Mouse (Mus musculus): ENCODE data around the gene Aim2. TPM values are rescaled to one million over a fixed set of nuclear protein-coding genes. Genes with fewer than 3 reads are reported as not detected.
A peak's percentile ranks its signal among the peaks of the same experiment; 100 is the strongest.

Gene Aim2
- total RNA-seq, 2 experiments from 2014 or later = 59.1 to 80.6 TPM

DNA sequence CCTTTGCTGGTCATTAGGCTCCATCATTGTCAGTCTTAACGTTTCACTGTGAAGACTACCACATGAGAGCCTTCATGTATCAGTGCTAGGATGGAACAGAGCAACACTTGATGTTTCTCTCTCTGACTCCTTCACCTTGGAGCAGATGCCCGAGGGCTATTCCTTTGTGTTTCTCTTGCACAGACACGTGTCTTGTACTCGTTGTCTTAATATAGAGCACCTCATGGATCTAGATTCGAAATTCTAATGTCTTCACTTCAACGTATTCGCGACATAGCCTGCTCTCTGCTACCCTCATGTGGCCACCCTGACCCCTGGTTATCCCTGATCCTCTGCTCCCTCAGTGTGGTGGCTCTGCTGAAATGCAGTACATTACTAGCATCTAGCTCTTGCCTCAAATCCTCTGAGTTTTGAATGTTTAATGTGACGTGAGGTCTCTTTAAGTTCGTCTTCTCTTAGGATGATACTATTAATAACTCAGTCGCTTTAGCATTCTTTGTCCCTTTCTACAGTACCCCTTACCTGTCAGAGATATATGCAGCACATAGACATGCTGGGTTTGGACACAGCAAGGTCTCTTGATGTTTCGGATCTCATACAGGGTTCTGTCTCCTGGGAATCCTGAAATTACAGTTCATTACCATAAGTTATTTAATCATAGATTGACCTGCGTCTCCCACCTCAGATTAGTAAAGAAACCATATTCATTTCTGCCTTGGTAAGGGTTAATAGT lies 26.9 kb downstream of the Aim2 start:
- peak; percentile 86 for ATAC-seq (replicated peaks; ENCODE audit: poor library complexity, severe bottlenecking)

DNA sequence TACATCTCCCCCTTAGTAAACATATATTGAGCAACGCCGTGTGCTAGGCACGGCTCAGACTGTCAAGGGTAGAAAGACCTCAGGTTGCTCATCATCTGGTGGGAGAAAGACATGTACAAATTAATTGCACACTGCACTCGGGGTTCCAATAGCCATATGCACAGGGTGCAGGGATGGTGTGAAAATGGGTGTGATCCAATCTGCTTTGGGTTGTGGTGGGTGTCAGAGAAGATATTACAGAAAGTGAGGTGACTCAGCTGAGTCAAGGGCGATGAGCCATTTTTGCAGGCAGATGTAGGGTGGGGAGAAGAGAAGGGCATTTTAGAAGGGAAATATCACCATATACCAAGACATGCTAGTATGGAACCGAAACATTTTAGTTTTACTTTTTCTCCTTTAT lies 30.8 kb downstream of the Aim2 start:
- no peak for ATAC-seq (replicated peaks; ENCODE audit: poor library complexity, severe bottlenecking)

DNA sequence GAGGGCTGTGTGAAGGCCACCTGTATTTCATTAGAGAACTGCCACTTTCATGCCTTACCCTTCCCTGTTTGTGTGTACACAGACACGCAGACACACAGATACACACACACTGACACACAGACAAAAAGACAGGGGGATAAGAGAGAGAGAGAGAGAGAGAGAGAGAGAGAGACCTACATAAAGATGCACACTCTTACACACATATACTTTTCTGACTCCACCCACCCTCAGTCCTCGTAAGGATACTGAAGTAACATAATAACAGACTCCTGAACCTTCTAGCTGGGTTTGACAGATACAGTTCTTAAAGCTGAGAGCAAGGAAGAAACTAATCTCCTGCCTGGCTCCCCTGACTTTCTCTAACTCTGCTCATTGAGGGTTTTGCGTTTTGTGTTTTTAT lies 38.8 kb downstream of the Aim2 start:
- no peak for ATAC-seq (replicated peaks; ENCODE audit: poor library complexity, severe bottlenecking)

DNA sequence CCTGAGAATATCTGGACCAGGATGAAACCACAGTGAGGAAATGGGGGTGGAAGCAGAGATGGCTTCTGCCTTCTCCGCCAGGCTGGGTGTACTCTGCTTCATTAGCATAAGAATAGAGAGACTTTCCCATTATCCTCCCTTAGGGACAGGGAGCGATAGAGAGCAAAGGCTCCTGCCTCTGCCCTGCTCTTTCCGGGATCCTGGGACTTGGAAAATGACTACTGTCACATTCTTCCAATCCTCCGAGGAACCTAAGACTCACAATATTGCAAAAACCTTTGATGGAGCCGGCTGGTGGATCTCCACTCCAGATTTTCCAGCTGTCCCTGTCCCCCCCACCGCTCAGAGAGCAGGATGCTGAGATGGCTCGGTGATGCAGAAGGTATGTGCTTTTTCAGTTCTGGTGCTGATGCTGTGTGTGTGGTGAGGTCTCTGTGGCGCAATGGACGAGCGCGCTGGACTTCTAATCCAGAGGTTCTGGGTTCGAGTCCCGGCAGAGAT lies 39.3 kb downstream of the Aim2 start:
- ATAC-seq (replicated peaks; ENCODE audit: poor library complexity, severe bottlenecking) = no peak

DNA sequence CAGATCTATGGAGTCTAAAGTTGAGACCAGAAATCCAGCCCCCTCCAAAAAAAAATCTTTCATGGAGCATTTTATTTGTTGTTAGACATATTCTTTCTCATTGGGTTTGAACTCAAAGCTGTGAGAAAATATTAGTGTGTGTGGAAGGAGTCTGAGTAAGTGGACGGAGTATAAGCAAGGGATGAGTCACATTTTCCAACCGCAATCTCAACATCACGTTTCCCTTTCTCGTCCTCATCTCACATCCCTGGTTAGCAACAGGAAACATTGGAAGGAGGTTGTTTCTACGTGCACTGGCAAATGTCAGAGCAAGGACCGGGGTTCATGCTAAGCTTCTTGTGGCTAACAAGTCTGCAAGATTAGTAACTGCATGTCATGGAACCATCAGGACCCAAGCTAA lies 41.1 kb downstream of the Aim2 start:
- ATAC-seq (replicated peaks; ENCODE audit: poor library complexity, severe bottlenecking) = peak; percentile 37

DNA sequence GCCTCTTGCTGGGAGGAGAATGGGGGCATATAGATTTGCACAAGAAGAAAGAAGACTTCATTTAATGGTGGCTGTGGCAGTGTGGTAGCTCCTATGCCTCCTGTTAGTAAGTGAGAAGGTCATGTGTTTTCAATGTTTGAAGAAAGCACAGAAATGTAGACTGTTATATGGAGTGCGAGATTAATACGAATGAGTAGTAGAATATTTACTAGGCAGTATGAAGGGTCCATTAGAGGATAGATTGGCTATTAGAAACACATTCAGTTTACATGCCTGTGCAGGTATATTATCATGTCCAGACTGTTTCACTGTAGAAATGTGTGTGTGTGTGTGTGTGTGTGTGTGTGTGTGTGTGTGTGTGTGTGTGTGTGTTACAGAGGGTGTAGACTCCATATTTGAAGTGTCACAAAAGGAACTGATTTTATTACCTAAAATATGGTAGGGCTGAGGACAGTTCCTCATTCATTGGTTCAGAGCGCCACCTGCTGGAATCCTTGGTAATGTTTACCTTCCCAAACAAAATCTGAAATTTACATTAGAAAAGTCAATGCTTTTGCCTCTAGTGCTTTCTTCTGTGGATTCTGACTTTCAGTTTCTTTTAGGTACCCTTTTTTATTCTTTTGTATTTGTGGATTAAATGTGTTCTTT lies 47.8 kb downstream of the Aim2 start:
- ATAC-seq (replicated peaks; ENCODE audit: poor library complexity, severe bottlenecking) = peak; percentile 75

DNA sequence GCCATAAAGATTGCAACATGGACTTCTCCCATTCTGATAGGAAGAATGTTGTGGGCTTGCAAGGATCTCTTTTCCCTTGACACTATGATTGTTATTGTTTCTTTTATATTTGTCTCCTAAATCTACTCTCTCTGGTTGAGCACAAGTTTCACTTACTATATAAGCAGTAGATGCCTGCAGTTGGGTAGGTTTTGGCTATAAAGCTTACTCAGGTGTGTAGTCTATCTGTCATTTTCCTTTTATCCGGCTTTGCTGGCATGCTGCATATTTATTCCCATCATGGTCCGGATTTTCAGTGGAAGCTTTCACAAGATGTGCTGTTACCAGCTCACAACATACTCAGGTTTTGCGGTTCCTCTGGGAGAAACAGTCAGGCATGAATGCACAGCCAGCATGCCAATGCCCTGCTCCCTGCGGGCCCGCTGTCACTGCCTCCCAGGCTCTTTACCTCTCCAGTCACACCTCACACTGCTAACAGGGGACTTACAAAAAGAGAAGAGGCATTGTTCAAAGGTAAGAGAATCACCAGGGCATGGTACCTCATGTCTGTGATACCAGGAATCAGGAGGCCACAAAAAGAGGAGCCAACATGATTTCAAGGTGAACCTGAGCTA lies 54.1 kb downstream of the Aim2 start:
- no peak for ATAC-seq (replicated peaks; ENCODE audit: poor library complexity, severe bottlenecking)

DNA sequence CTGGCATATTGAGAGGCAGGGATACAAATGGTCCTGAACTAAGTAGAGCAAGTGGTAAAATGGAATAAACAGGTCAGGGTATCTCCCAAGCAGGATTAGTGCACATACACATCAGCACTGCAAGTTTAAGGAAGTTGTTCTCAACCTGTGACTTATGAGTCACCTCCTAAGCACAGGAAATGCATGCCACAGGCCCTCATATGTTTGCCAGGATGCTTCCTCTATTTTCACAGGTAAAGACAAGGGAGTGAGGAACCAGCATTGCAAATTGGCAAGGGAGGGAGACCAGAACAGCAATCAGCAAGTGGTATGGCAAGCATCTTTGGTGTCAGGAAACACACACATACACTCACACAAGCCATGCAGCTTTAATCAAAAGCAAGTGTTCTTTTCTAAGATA lies 58.4 kb downstream of the Aim2 start:
- ATAC-seq (replicated peaks; ENCODE audit: poor library complexity, severe bottlenecking) = peak; percentile 96

DNA sequence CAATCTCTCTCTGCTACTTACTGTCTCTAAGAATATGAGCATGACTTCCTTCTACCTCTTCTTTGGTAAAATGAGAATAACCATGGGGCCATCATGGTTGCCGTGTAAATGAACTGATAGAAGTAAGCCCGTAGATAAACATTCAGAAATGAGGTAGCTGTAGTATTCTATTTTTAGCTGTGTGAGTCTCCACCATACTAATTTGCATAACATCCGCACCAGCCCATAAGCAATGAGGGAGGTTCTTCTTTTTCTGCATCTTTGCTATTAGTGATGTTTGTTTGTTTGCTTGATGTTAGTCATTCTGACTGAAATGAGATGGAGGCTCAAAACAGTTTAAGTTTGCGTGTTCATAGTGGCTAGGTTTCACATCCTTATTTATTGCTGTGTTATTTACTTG lies 61.2 kb downstream of the Aim2 start:
- peak; percentile 69 for ATAC-seq (replicated peaks; ENCODE audit: poor library complexity, severe bottlenecking)

DNA sequence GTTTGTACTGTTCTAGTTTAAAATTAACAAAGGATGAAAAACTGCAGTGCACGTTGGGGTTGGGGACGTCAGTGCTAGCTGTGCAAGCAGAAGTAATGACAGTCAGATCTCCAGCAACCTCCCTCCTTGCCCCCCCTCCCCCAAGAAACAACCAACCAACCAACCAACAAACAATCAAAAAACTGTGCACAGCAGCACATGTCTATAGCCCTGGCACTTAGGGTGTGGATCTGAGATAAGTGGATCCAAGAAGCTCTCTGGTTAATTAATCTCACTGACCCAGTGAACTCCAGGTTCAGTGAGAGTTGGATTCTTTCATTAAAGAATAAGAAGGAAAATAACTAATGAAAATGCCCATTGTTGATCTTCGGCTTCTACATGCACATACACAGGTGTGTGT lies 64.0 kb downstream of the Aim2 start:
- no peak for ATAC-seq (replicated peaks; ENCODE audit: poor library complexity, severe bottlenecking)

DNA sequence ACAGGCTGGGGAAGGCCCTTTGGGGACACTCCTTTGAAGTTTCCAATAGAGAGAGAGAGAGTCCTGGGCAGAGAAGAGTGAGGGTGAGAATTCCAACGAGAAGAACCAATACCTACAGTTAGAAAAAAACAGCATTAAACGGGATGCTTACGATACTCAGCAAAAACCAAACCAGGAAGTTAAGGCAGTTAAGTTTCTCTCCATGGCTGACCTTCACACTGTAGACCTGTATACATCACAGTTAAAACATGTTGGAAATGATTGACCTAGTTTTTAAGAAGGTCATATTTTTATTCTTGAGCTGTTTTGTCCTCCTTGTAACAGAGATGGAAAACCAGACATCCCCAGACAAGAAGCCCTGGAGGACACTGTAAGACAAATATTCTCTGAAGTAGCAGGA lies 67.8 kb downstream of the Aim2 start:
- ATAC-seq (replicated peaks; ENCODE audit: poor library complexity, severe bottlenecking) = no peak

DNA sequence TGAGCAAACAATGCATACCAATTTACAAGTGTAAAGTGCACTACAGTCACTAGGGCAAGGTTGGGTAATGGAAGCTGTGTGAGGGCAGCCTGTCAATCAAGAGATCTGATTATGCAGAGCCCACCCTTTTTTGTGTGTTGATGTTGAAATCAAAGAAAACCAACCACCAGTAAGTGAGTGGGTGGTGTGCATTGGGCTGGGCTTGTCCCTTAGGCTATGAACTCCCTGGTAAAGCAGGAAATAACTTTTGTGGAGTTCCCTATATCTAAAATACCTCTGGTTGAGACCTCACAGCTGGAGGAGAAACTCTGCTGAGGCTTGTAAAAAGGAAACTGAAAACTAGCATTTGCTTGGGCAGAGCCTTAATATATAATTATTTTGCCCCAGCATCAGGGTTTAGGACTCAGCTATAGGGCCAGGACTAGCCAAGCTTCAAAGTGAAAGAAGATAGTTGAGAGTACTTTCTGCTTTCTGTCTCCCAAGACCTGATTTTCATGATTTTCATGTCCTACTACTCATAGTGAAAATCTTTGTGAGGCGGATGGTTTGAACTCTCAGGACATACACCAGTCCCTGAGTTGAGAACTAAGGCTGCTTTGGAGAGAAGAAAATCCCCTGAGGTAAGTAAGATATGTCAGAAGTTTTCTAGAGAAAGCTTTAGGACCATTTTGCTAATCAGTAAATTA lies 68.4 kb downstream of the Aim2 start:
- peak; percentile 83 for ATAC-seq (replicated peaks; ENCODE audit: poor library complexity, severe bottlenecking)

DNA sequence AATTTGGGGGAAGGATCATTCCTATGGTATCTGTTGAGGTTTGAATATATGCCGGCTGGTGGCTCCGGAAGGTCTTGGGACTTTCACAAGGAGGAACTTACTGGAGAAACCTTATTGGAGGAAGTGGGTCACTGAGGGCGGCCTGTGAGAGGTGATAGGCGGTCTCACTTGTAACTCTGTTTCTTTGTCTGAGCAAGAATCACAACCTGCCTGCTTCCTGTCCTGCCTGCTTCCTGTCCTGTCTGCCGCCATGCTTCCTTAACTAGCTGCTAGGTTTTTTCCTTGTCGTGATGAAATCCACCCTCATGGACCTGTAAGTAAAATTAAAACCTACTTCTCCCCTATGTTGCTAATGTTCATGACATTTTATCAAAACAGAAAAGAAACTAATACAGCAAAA lies 69.7 kb downstream of the Aim2 start:
- ATAC-seq (replicated peaks; ENCODE audit: poor library complexity, severe bottlenecking) = peak; percentile 89

DNA sequence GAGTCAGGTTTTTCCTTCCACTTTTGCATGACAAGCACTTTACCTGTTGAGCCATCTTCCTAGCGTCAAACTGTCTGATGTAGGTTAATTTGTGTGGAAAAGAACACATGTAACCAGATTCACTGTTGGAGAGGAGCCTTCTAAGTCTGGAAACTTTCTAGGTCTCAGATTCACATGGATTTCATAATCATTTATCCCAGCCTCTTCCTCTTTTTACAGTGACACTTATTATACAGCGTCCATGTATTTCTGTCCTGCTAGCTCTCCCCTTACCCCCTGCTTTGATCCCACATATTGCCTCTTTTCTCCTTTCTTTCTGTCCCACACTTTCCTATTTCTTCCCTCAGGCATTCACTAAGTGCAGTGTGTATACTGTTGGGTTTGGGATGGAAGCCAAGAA lies 75.7 kb downstream of the Aim2 start:
- ATAC-seq (replicated peaks; ENCODE audit: poor library complexity, severe bottlenecking) = peak; percentile 59

DNA sequence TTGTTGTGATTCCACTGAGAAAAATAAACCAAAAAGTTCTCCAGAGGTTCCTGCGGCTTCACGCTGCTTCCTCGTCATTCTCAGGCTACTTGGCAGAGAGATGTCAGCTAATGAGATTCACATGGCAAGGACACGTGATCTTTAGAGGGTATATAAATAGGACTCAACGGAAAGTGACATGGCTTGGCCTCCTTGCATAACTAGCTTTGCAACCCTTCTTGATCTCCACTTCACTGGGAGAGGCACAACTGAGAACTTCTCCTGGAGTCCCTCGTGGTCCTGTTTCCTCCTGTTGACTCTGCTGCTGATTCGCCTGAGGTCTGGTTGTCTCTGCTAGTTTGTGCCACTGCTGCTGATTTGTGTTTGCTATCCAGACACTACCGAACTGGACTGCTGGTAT lies 76.7 kb downstream of the Aim2 start:
- ATAC-seq (replicated peaks; ENCODE audit: poor library complexity, severe bottlenecking) = peak; percentile 61

DNA sequence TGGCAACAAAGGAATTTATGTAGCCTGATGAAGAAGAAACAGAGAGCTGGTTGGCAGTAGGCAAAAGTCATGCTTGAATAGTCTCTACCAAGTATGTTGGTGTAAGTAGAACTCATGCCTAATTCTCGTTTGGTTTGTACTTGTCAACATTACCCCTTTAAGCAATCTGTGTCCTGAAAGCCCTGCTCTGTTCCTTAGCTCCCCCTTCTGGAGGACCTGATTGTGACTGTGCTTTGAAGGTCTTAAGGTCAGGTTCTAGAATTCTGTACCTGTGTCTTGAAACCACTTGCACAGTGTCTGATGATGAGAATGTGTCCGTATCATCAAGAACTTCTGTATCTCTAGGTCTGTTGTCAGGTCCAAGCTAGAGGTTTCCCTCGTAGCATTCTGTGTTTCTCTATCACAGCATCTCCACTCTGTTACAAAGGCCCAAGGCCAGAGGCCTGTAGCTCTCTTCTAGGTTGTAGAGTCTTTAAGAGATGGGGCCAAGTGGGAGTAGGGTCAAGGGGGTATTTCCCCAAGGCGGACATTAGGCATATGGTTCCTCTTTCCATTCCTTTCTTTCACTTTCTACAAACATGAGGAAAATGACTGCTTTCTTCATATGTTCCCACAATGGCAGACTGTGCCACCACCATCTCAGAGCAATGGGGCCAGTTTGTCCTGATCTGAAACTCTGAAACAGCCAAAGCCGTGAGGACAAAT lies 79.5 kb downstream of the Aim2 start:
- peak; percentile 63 for ATAC-seq (replicated peaks; ENCODE audit: poor library complexity, severe bottlenecking)

DNA sequence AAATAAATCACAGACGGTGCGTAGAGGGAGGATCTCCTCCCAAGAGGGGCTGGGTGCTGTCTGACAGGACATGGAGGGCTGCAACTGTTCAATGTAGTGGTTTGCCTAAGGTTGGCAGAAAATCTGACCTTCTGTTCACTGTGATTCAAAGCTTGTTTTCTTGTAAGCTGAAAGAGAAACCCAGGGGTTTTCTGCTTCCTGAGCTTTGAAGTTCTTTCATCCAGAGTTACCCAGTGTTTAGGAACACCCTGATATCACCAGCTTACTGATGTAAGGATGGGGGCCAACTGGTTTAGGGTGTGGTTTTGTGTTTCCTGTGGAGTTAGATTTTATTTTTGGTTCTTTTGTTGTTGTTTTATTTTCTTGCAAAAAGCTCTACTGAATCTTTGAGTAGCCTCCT lies 81.7 kb downstream of the Aim2 start:
- ATAC-seq (replicated peaks; ENCODE audit: poor library complexity, severe bottlenecking) = no peak

DNA sequence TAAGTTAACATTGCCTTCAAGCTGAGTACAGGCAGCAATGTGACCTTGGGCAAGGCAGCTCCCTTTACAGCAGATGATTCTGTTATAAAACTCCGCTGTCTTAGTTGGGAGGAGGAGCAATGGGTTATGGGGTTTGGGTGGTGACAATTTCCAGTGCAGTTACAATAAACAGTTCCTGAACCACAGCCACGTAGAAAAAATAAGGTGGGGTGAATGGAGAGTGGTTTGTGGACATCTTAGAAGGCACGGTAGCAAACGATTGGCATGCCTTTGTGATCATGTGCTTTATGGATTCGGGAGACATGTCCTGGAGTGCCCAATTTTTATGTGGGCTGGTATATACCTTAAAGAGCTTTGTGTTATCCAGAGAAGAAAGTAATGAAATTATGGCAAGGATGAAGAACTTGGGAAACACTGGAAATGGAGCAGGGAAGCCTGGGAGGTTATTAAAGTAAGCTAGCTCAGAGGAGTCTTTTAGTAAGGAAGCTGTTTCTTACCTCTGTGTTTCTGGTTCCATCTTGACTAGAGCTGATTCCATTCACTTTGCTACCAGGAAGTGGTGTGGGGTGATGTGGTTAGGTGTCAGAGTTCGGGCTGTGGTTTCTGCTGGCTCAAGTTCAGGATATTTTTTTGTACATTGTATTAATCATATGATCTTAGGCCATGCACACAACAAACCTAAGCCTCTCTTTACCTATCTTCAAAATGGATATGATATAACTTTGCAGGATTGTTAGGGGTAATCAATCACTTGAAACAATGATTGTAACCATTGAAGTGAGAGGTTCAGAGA lies 86.7 kb downstream of the Aim2 start:
- ATAC-seq (replicated peaks; ENCODE audit: poor library complexity, severe bottlenecking) = peak; percentile 74

DNA sequence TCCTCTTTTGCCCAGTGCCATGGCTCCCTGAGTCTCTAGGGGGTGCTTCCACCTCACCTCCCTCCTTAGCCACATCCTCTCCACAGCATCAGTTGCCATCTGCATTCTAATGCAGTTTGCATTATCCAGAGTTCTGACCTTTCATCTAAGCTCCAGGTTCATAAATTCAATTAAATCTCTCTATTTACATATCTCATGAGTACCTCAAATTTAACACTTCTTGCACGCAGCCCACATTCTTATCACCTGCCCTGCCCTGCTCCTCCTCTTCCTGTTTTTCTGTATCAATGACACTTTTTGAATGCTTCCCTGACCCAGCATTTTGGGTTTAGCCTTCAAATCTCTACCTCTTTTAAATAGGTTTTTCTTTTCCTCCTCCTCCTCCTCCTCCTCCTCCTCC lies 90.0 kb downstream of the Aim2 start:
- ATAC-seq (replicated peaks; ENCODE audit: poor library complexity, severe bottlenecking) = no peak

DNA sequence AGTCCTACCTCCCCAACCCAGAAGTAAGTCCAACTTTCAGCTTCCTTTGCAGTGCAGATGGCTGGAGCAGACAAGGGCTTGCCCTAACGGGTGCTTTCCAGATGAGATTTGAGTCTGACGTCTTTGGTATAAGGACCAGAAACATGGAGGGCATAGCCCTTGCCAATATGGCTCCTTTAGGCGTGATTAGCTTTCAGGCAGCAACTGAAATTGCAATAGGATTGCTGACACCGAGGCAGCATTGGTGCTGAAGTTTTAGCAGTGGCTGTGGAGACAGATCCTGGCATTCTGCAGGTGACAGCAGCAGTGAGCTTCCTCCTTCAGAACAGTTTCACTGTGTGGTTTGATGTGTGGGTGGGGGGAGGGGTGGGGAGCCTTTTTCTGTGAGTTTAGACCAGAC lies 90.5 kb downstream of the Aim2 start:
- ATAC-seq (replicated peaks; ENCODE audit: poor library complexity, severe bottlenecking) = peak; percentile 86
